Mouse (Mus musculus): ENCODE measurements around the gene Zfp142. TPM values are rescaled to one million over a fixed set of nuclear protein-coding genes. Genes with fewer than 3 reads are reported as not detected.

The Zfp142 gene
- total and polyA plus RNA-seq, 2 experiments from 2014 or later: 5.4 to 15.1 TPM

GRCm38 (mm10) chr1:74519875-74520274 lies 68.2 kb downstream of the Zfp142 start:
- no peaks in the 10 kb centered on the region for H3K4me1 ChIP-seq (ENCODE audit: insufficient read depth, low read length)
- no peak overlapping the region for H3K4me2 ChIP-seq (ENCODE audit: low read depth, low read length)
- no peak for TF ChIP-seq CTCF (IDR thresholded peaks at IDR 0.05; ENCODE audit: low read depth)
- no peak for ATAC-seq
- peaks cover 46% of the 10 kb centered on the region for H3K36me3 ChIP-seq (ENCODE audit: insufficient read depth, low read length)
- H3K9ac ChIP-seq (replicated peaks; ENCODE audit: low read length): no peak overlapping the region
- no peak overlapping the region for H3K4me3 ChIP-seq (ENCODE audit: low read length)
- no peak overlapping the region for H3K27ac ChIP-seq
- no peaks in the 10 kb centered on the region for H3K9me3 ChIP-seq (ENCODE audit: low read length)
- DNase-seq (ENCODE audit: low spot score): no peak
- no peaks in the 10 kb centered on the region for H3K27me3 ChIP-seq (ENCODE audit: insufficient read depth, low read length)

Small RNAs within 50 kb of the gene (microRNA-seq; reads per million reads assigned to microRNA genes)
- 0 reads per million in 2 experiments for gene Gm25035

Other genes with a start within 250 kb of the Zfp142 start
- 0.75 and 1.9 TPM in 2 replicates for gene Catip, start 226.1 kb downstream of the Zfp142 start, total RNA-seq (2014; rRNA removed)
- 1.8 and 2.6 TPM in 2 replicates for gene Catip, start 226.1 kb downstream of the Zfp142 start, polyA plus RNA-seq (2015; fragmentation: Nextera tagmentation; extraction: Ambion mirVana)
- gene Slc11a1, start 213.1 kb downstream of the Zfp142 start, total RNA-seq (2014; rRNA removed): 3.6 and 10.6 TPM in 2 replicates
- 2.3 and 2.9 TPM in 2 replicates for gene Slc11a1, start 213.1 kb downstream of the Zfp142 start, polyA plus RNA-seq (2015; fragmentation: Nextera tagmentation; extraction: Ambion mirVana)
- 35.7 and 38.4 TPM in 2 replicates for gene Ctdsp1, start 196.7 kb downstream of the Zfp142 start, total RNA-seq (2014; rRNA removed)
- gene Ctdsp1, start 196.7 kb downstream of the Zfp142 start, polyA plus RNA-seq (2015; fragmentation: Nextera tagmentation; extraction: Ambion mirVana): 17.9 and 18.2 TPM in 2 replicates
- 0.26 TPM in 1 of 2 replicates, not detected in the other for gene Vil1, start 178.9 kb downstream of the Zfp142 start, total RNA-seq (2014; rRNA removed)
- 0.14 and 0.18 TPM in 2 replicates for gene Vil1, start 178.9 kb downstream of the Zfp142 start, polyA plus RNA-seq (2015; fragmentation: Nextera tagmentation; extraction: Ambion mirVana)
- gene Cnot9, start 82.2 kb downstream of the Zfp142 start, total RNA-seq (2014; rRNA removed): 30.3 and 36.7 TPM in 2 replicates
- gene Cnot9, start 82.2 kb downstream of the Zfp142 start, polyA plus RNA-seq (2015; fragmentation: Nextera tagmentation; extraction: Ambion mirVana): 45.4 and 46.0 TPM in 2 replicates
- 11.0 and 11.5 TPM in 2 replicates for gene Plcd4, start 45.4 kb downstream of the Zfp142 start, total RNA-seq (2014; rRNA removed)
- gene Plcd4, start 45.4 kb downstream of the Zfp142 start, polyA plus RNA-seq (2015; fragmentation: Nextera tagmentation; extraction: Ambion mirVana): 8.7 and 11.4 TPM in 2 replicates
- gene Usp37, start 44.0 kb downstream of the Zfp142 start, total RNA-seq (2014; rRNA removed): 13.0 and 25.3 TPM in 2 replicates
- 17.4 and 21.3 TPM in 2 replicates for gene Usp37, start 44.0 kb downstream of the Zfp142 start, polyA plus RNA-seq (2015; fragmentation: Nextera tagmentation; extraction: Ambion mirVana)
- gene Bcs1l, start within 50 bp of the Zfp142 start, total RNA-seq (2014; rRNA removed): 15.2 and 29.9 TPM in 2 replicates
- gene Bcs1l, start within 50 bp of the Zfp142 start, polyA plus RNA-seq (2015; fragmentation: Nextera tagmentation; extraction: Ambion mirVana): 12.3 and 14.4 TPM in 2 replicates
- 64.1 and 77.7 TPM in 2 replicates for gene Rnf25, start 13.2 kb upstream of the Zfp142 start, total RNA-seq (2014; rRNA removed)
- gene Rnf25, start 13.2 kb upstream of the Zfp142 start, polyA plus RNA-seq (2015; fragmentation: Nextera tagmentation; extraction: Ambion mirVana): 45.8 and 50.0 TPM in 2 replicates
- gene Stk36, start 13.2 kb upstream of the Zfp142 start, total RNA-seq (2014; rRNA removed): 8.3 and 10.9 TPM in 2 replicates
- 9.4 and 9.6 TPM in 2 replicates for gene Stk36, start 13.2 kb upstream of the Zfp142 start, polyA plus RNA-seq (2015; fragmentation: Nextera tagmentation; extraction: Ambion mirVana)
- gene Ttll4, start 73.5 kb upstream of the Zfp142 start, total RNA-seq (2014; rRNA removed): 25.8 and 32.9 TPM in 2 replicates
- 3.2 and 4.0 TPM in 2 replicates for gene Ttll4, start 73.5 kb upstream of the Zfp142 start, polyA plus RNA-seq (2015; fragmentation: Nextera tagmentation; extraction: Ambion mirVana)
- gene Cyp27a1, start 125.3 kb upstream of the Zfp142 start, total RNA-seq (2014; rRNA removed): 0.79 and 2.8 TPM in 2 replicates
- gene Cyp27a1, start 125.3 kb upstream of the Zfp142 start, polyA plus RNA-seq (2015; fragmentation: Nextera tagmentation; extraction: Ambion mirVana): 3.0 and 3.2 TPM in 2 replicates
- gene Prkag3, start 161.0 kb upstream of the Zfp142 start, total RNA-seq (2014; rRNA removed): not detected in 2 replicates
- not detected in 2 replicates for gene Prkag3, start 161.0 kb upstream of the Zfp142 start, polyA plus RNA-seq (2015; fragmentation: Nextera tagmentation; extraction: Ambion mirVana)
- gene Wnt6, start 183.6 kb upstream of the Zfp142 start, total RNA-seq (2014; rRNA removed): 5.9 and 11.2 TPM in 2 replicates
- gene Wnt6, start 183.6 kb upstream of the Zfp142 start, polyA plus RNA-seq (2015; fragmentation: Nextera tagmentation; extraction: Ambion mirVana): 6.7 and 7.4 TPM in 2 replicates
- gene Wnt10a, start 203.3 kb upstream of the Zfp142 start, total RNA-seq (2014; rRNA removed): 1.8 and 2.7 TPM in 2 replicates
- 0.48 and 0.68 TPM in 2 replicates for gene Wnt10a, start 203.3 kb upstream of the Zfp142 start, polyA plus RNA-seq (2015; fragmentation: Nextera tagmentation; extraction: Ambion mirVana)